Mouse (Mus musculus): ENCODE measurements around the gene Fbxo21. TPM values are rescaled to one million over a fixed set of nuclear protein-coding genes. Genes with fewer than 3 reads are reported as not detected.
A peak's percentile ranks its signal among the peaks of the same experiment; 100 is the strongest.

Gene Fbxo21
- total and polyA plus RNA-seq, 3 experiments, result 33.6 to 37.8 (median 34.1) TPM

DNA sequence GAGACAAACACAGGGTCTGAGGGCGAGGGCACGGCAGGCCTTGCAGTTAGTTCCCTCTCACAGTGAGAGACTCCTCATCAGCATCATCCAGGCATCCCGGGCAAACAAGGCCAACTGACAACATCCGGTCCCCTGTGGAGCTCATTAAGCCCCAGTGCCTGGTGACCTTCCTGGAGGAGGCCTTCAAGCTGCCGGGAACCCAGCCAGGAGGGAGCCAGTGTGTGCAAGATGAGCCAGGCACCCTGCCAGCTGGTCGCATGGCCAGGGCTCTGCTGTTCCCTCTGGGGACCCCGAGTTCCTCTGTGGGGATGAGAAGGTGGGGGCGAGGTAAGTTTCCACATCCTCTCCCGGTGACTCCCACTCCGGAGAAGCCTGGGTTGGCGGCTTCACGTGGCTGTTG is 38.5 kb downstream of the Fbxo21 start:
- WGBS, result 12% methylated on average over 12 of the region's 12 CpGs
- no peak for TF ChIP-seq EP300 (IDR thresholded peaks at IDR 0.05; ENCODE audit: insufficient read depth, low read depth, low read length)
- no peak for TF ChIP-seq POLR2A (IDR thresholded peaks at IDR 0.05; ENCODE audit: insufficient read depth, low read depth, low read length)
- Histone ChIP-seq H3K4me1 (ENCODE audit: control insufficient read depth, insufficient read depth, low read length) (no peaks in the 10 kb centered on the region), H3K36me3 (ENCODE audit: control insufficient read depth, insufficient read depth, low read length) (no peaks in the 10 kb centered on the region), H3K4me3 (no peak overlapping the region), H3K79me2 (replicated peaks; ENCODE audit: control insufficient read depth, insufficient read depth, low read length) (no peaks in the 10 kb centered on the region), H3K9ac (ENCODE audit: low read depth, low read length) (no peak overlapping the region), H3K27ac (no peak overlapping the region), H3K27me3 (ENCODE audit: control insufficient read depth, insufficient read depth, low read length) (no peaks in the 10 kb centered on the region)
- peak; percentile 65 to 74 for DNase-seq
- intact Hi-C loops (cut with DNase I), result no loop called here

DNA sequence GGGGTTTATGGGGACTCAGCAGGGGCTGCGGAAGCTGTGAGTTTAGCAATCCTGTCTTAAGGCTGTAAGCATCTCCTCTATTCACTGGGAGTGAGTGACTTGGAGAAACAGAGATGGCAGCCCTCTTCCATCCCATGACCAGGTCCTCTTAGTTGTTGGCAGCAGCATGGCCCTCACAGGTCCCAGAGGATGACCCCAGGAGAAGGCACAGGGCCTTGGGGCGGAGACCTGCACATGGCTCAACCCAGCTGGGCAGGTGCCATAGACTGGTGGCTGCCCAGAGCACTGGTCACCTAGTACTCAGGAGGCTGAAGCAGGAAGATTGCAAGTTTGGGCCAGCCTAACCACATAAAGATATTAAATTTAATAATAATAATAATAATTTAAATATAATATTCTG is 39.1 kb downstream of the Fbxo21 start:
- Histone ChIP-seq H3K4me3 (no peak overlapping the region), H3K9ac (ENCODE audit: low read depth, low read length) (no peak overlapping the region), H3K27ac (no peak overlapping the region), H3K27me3 (ENCODE audit: control insufficient read depth, insufficient read depth, low read length) (no peaks in the 10 kb centered on the region), H3K36me3 (ENCODE audit: control insufficient read depth, insufficient read depth, low read length) (no peaks in the 10 kb centered on the region), H3K79me2 (replicated peaks; ENCODE audit: control insufficient read depth, insufficient read depth, low read length) (no peaks in the 10 kb centered on the region), H3K4me1 (ENCODE audit: control insufficient read depth, insufficient read depth, low read length) (no peaks in the 10 kb centered on the region)
- intact Hi-C loops (cut with DNase I), result no loop called here
- TF ChIP-seq POLR2A (IDR thresholded peaks at IDR 0.05; ENCODE audit: insufficient read depth, low read depth, low read length), result no peak
- no peak for TF ChIP-seq CTCF (IDR thresholded peaks at IDR 0.05)
- TF ChIP-seq EP300 (IDR thresholded peaks at IDR 0.05; ENCODE audit: insufficient read depth, low read depth, low read length), result no peak
- 73% methylated on average over 2 of the region's 2 CpGs for WGBS
- no peak for DNase-seq

DNA sequence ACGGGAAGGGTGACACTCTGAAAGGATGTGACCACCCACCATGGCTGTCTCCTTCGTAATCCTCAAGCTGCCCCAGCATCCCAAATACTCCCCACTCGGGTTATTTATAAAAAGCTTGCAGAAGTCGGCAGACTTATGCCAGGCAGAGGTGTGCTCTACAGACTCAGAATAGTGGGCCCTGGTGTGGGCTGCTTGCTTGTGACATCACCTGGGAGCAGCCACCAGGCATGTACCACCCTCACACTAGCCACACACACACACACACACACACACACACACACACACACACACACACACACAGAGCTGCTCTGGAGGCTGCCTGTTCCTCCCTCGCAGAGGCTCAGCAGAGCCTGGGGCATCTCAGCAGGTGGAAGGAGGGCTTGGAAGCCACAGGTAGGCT is 41.0 kb downstream of the Fbxo21 start:
- Histone ChIP-seq H3K27me3 (ENCODE audit: control insufficient read depth, insufficient read depth, low read length) (no peaks in the 10 kb centered on the region), H3K79me2 (replicated peaks; ENCODE audit: control insufficient read depth, insufficient read depth, low read length) (no peaks in the 10 kb centered on the region), H3K36me3 (ENCODE audit: control insufficient read depth, insufficient read depth, low read length) (no peaks in the 10 kb centered on the region), H3K9ac (ENCODE audit: low read depth, low read length) (no peak overlapping the region), H3K4me3 (no peak overlapping the region), H3K27ac (no peak overlapping the region), H3K4me1 (ENCODE audit: control insufficient read depth, insufficient read depth, low read length) (no peaks in the 10 kb centered on the region)
- intact Hi-C loops (cut with DNase I), result no loop called here
- TF ChIP-seq CTCF (IDR thresholded peaks at IDR 0.05), result no peak
- no peak for TF ChIP-seq POLR2A (IDR thresholded peaks at IDR 0.05; ENCODE audit: insufficient read depth, low read depth, low read length)
- no peak for TF ChIP-seq EP300 (IDR thresholded peaks at IDR 0.05; ENCODE audit: insufficient read depth, low read depth, low read length)
- WGBS, result 54% methylated on average over 5 of the region's 5 CpGs
- DNase-seq, result no peak

DNA sequence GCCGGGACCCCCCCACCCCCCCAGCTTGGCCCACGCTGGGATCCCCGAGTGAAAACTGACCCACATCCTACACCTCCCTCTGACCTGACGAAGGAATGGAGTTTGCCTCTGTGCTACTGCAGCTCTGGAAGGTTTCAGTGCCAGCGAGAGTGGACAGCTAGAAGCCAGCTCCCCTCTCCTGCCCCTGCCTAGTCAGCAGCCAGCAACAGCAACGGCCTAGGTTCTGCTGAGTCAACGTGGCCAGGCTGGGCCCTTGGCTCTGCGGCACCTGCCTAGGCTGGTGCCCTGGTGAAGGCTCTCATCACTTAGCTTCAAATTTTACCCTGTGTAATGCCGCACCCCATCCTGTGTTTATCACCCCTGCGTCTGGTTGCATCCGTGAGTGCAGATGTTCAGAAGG is 43.4 kb downstream of the Fbxo21 start:
- no peak for DNase-seq
- Histone ChIP-seq H3K27ac (no peak overlapping the region), H3K9ac (ENCODE audit: low read depth, low read length) (no peak overlapping the region), H3K36me3 (ENCODE audit: control insufficient read depth, insufficient read depth, low read length) (no peaks in the 10 kb centered on the region), H3K79me2 (replicated peaks; ENCODE audit: control insufficient read depth, insufficient read depth, low read length) (no peaks in the 10 kb centered on the region), H3K27me3 (ENCODE audit: control insufficient read depth, insufficient read depth, low read length) (no peaks in the 10 kb centered on the region), H3K4me3 (no peak overlapping the region), H3K4me1 (ENCODE audit: control insufficient read depth, insufficient read depth, low read length) (no peaks in the 10 kb centered on the region)
- intact Hi-C loops (cut with DNase I), result no loop called here
- 58% methylated on average over 11 of the region's 11 CpGs for WGBS
- no peak for TF ChIP-seq EP300 (IDR thresholded peaks at IDR 0.05; ENCODE audit: insufficient read depth, low read depth, low read length)

- Histone ChIP-seq H3K27ac (no peak overlapping the region), H3K36me3 (ENCODE audit: control insufficient read depth, insufficient read depth, low read length) (no peaks in the 10 kb centered on the region), H3K4me3 (no peak overlapping the region), H3K4me1 (ENCODE audit: control insufficient read depth, insufficient read depth, low read length) (no peaks in the 10 kb centered on the region), H3K27me3 (ENCODE audit: control insufficient read depth, insufficient read depth, low read length) (peaks cover 4% of the 10 kb centered on the region), H3K9ac (ENCODE audit: low read depth, low read length) (no peak overlapping the region; the same call in 1 of the 2 replicates), H3K79me2 (replicated peaks; ENCODE audit: control insufficient read depth, insufficient read depth, low read length) (no peaks in the 10 kb centered on the region)
- intact Hi-C loops (cut with DNase I), result no loop called here
- 48% methylated on average over 3 of the region's 3 CpGs for WGBS
- DNase-seq, result no peak
- no peak for TF ChIP-seq POLR2A (IDR thresholded peaks at IDR 0.05; ENCODE audit: insufficient read depth, low read depth, low read length)
- no peak for TF ChIP-seq CTCF (IDR thresholded peaks at IDR 0.05)
Measured at GRCm38 (mm10) chr5:118023053-118023452, 46.5 kb downstream of the Fbxo21 start.

GRCm38 (mm10) chr5:118025880-118026279 is 49.4 kb downstream of the Fbxo21 start:
- Histone ChIP-seq H3K27me3 (ENCODE audit: control insufficient read depth, insufficient read depth, low read length) (peaks cover 12% of the 10 kb centered on the region), H3K4me3 (no peak overlapping the region), H3K9ac (ENCODE audit: low read depth, low read length) (no peak overlapping the region), H3K27ac (no peak overlapping the region), H3K79me2 (replicated peaks; ENCODE audit: control insufficient read depth, insufficient read depth, low read length) (no peaks in the 10 kb centered on the region), H3K36me3 (ENCODE audit: control insufficient read depth, insufficient read depth, low read length) (no peaks in the 10 kb centered on the region), H3K4me1 (ENCODE audit: control insufficient read depth, insufficient read depth, low read length) (peaks cover 4% of the 10 kb centered on the region)
- 27% methylated on average over 12 of the region's 12 CpGs for WGBS
- no peak for TF ChIP-seq POLR2A (IDR thresholded peaks at IDR 0.05; ENCODE audit: insufficient read depth, low read depth, low read length)
- TF ChIP-seq EP300 (IDR thresholded peaks at IDR 0.05; ENCODE audit: insufficient read depth, low read depth, low read length), result no peak
- TF ChIP-seq CTCF (IDR thresholded peaks at IDR 0.05), result no peak
- DNase-seq, result no peak
- intact Hi-C loops (cut with DNase I), result loop anchor here (5.0 kb wide), 1 partner anchor 41 kb away; no protein-coding TSS in a partner anchor
